Mouse (Mus musculus) limb, embryonic 11.5 days (tissue): Measurements from ENCODE around the gene Dph3. TPM values are rescaled to one million over a fixed set of nuclear protein-coding genes. Genes with fewer than 3 reads are reported as not detected.

Source experiments
- ATAC-seq: fragments of 200-750 bp; cut with Nextera tagmentation; 2 replicates; pipeline ENCODE4 v1.8.0; 2017; ENCODE audit warnings: low read depth; ENCODE audit not compliant: insufficient number of reproducible peaks, low FRiP score, low TSS enrichment
- DNase-seq: peaks from one replicate; pipeline ENCODE4 v3.0.0-alpha.2; 2015; ENCODE audit warnings: low spot score
- H3K27ac ChIP-seq: fragments of 300-500 bp; sonication (generic); replicated peaks from 2 replicates; pipeline ENCODE4 v1.5.1; 2014; ENCODE audit warnings: low read depth, mild to moderate bottlenecking, low read length
- H3K27me3 ChIP-seq: fragments of 300-500 bp; sonication (generic); 2 replicates; pipeline ENCODE4 v1.6.1; 2014; ENCODE audit warnings: mild to moderate bottlenecking, low read length, mixed read lengths; ENCODE audit not compliant: control insufficient read depth, insufficient read depth
- H3K36me3 ChIP-seq: fragments of 300-500 bp; sonication (generic); 2 replicates; pipeline ENCODE4 v1.6.1; 2014; ENCODE audit warnings: mild to moderate bottlenecking, low read length, moderate library complexity, mixed read lengths; ENCODE audit not compliant: control insufficient read depth, insufficient read depth
- H3K4me1 ChIP-seq: fragments of 300-500 bp; sonication (generic); 2 replicates; pipeline ENCODE4 v1.6.1; 2014; ENCODE audit warnings: low read length, mixed read lengths; ENCODE audit not compliant: control insufficient read depth, insufficient read depth
- H3K4me2 ChIP-seq: fragments of 300-500 bp; sonication (generic); 2 replicates; pipeline ENCODE4 v1.6.1; 2014; ENCODE audit warnings: low read depth, mild to moderate bottlenecking, moderate library complexity; ENCODE audit not compliant: severe bottlenecking
- H3K4me3 ChIP-seq: fragments of 300-500 bp; sonication (generic); 2 replicates; pipeline ENCODE4 v1.5.1; 2014; ENCODE audit warnings: low read depth, low read length
- H3K9ac ChIP-seq: fragments of 300-500 bp; sonication (generic); 2 replicates; pipeline ENCODE4 v1.6.1; 2014; ENCODE audit warnings: mild to moderate bottlenecking, low read length
- H3K9me3 ChIP-seq: fragments of 300-500 bp; sonication (generic); 2 replicates; pipeline ENCODE4 v1.6.1; 2016; ENCODE audit warnings: low read length; ENCODE audit not compliant: control insufficient read depth
- WGBS: fragments of 180-500 bp; shearing (Covaris S2); extraction: QIAGEN DNeasy Blood & Tissue Kit; methylation state at CpG from one replicate; pipeline ENCODE4 v1.1.7; 2014; 5-methylcytosine and 5-hydroxymethylcytosine counted together
- polyA plus RNA-seq: library from polyadenylated mRNA; unstranded; fragments of >200 nt; fragmentation: Nextera tagmentation; extraction: Ambion mirVana; gene quantifications from 2 replicates; pipeline ENCODE4 v1.2.1, GENCODE M21; 2014

Gene Dph3
- polyA plus RNA-seq, 1 experiment from 2014 or later: 86.9 TPM

GRCm38 (mm10) chr14:32054788-32055187 is 30.7 kb downstream of the Dph3 start:
- WGBS: 63% methylated on average over 10 of the region's 10 CpGs
- no peak overlapping the region for H3K4me2 ChIP-seq
- no peak for DNase-seq
- H3K4me3 ChIP-seq: no peak overlapping the region
- no peaks in the 10 kb centered on the region for H3K4me1 ChIP-seq
- no peak for ATAC-seq
- H3K36me3 ChIP-seq: no peaks in the 10 kb centered on the region
- H3K27me3 ChIP-seq: no peaks in the 10 kb centered on the region
- H3K27ac ChIP-seq: no peak overlapping the region
- H3K9me3 ChIP-seq: no peaks in the 10 kb centered on the region
- no peak overlapping the region for H3K9ac ChIP-seq

- DNase-seq: no peak
- Histone ChIP-seq H3K4me3 (no peak overlapping the region), H3K4me2 (no peak overlapping the region), H3K36me3 (no peaks in the 10 kb centered on the region), H3K9ac (no peak overlapping the region), H3K27ac (no peak overlapping the region), H3K4me1 (no peaks in the 10 kb centered on the region), H3K9me3 (no peaks in the 10 kb centered on the region), H3K27me3 (no peaks in the 10 kb centered on the region)
- WGBS: 75% methylated on average over 5 of the region's 5 CpGs
- ATAC-seq: no peak
These were observed 31.6 kb downstream of the Dph3 start for GRCm38 (mm10) chr14:32053895-32054294.

GRCm38 (mm10) chr14:32050171-32050570 is 35.4 kb downstream of the Dph3 start:
- Histone ChIP-seq H3K4me3 (no peak overlapping the region), H3K9me3 (no peaks in the 10 kb centered on the region), H3K27me3 (no peaks in the 10 kb centered on the region), H3K27ac (no peak overlapping the region), H3K9ac (no peak overlapping the region), H3K36me3 (no peaks in the 10 kb centered on the region), H3K4me1 (no peaks in the 10 kb centered on the region), H3K4me2 (no peak overlapping the region)
- ATAC-seq (no peak), DNase-seq (no peak)
- 87% methylated on average over 6 of the region's 6 CpGs for WGBS

GRCm38 (mm10) chr14:32046357-32046756 is 39.2 kb downstream of the Dph3 start:
- no peak overlapping the region for H3K9ac ChIP-seq
- WGBS: 79% methylated on average over 8 of the region's 8 CpGs
- no peaks in the 10 kb centered on the region for H3K36me3 ChIP-seq
- no peaks in the 10 kb centered on the region for H3K9me3 ChIP-seq
- no peaks in the 10 kb centered on the region for H3K27me3 ChIP-seq
- no peak overlapping the region for H3K27ac ChIP-seq
- no peak for DNase-seq
- no peak for ATAC-seq
- no peaks in the 10 kb centered on the region for H3K4me1 ChIP-seq
- no peak overlapping the region for H3K4me2 ChIP-seq
- no peak overlapping the region for H3K4me3 ChIP-seq

- no peaks in the 10 kb centered on the region for H3K36me3 ChIP-seq
- 36% methylated on average over 5 of the region's 5 CpGs for WGBS
- no peak overlapping the region for H3K27ac ChIP-seq
- no peaks in the 10 kb centered on the region for H3K4me1 ChIP-seq
- no peaks in the 10 kb centered on the region for H3K27me3 ChIP-seq
- H3K4me2 ChIP-seq: no peak overlapping the region
- H3K4me3 ChIP-seq: no peak overlapping the region
- H3K9ac ChIP-seq: no peak overlapping the region
- H3K9me3 ChIP-seq: no peaks in the 10 kb centered on the region
- DNase-seq (no peak), ATAC-seq (no peak)
These were observed 43.4 kb downstream of the Dph3 start for GRCm38 (mm10) chr14:32042108-32042507.

- 84% methylated on average over 8 of the region's 8 CpGs for WGBS
- H3K27ac ChIP-seq: no peak overlapping the region
These were observed 47.8 kb downstream of the Dph3 start for GRCm38 (mm10) chr14:32037661-32038252.

GRCm38 (mm10) chr14:32036482-32036881 is 49.0 kb downstream of the Dph3 start:
- no peaks in the 10 kb centered on the region for H3K27me3 ChIP-seq
- no peak overlapping the region for H3K27ac ChIP-seq
- no peak overlapping the region for H3K4me3 ChIP-seq
- no peaks in the 10 kb centered on the region for H3K9me3 ChIP-seq
- no peak for ATAC-seq
- no peaks in the 10 kb centered on the region for H3K36me3 ChIP-seq
- H3K4me1 ChIP-seq: no peaks in the 10 kb centered on the region
- DNase-seq: no peak
- no peak overlapping the region for H3K4me2 ChIP-seq
- H3K9ac ChIP-seq: no peak overlapping the region
- WGBS: 77% methylated on average over 5 of the region's 5 CpGs

More at GRCm38 (mm10) chr14:32037661-32038252, 47.8 kb downstream of the Dph3 start:
- Histone ChIP-seq H3K4me2 (no peak overlapping the region), H3K36me3 (no peaks in the 10 kb centered on the region), H3K4me1 (no peaks in the 10 kb centered on the region), H3K9ac (no peak overlapping the region), H3K27me3 (no peaks in the 10 kb centered on the region), H3K9me3 (no peaks in the 10 kb centered on the region), H3K4me3 (no peak overlapping the region)
- ATAC-seq (no peak), DNase-seq (no peak)

- no peaks in the 10 kb centered on the region for H3K36me3 ChIP-seq
- H3K27ac ChIP-seq: no peak overlapping the region
- H3K27me3 ChIP-seq: no peaks in the 10 kb centered on the region
- no peak overlapping the region for H3K4me2 ChIP-seq
- DNase-seq (peak; percentile 77), ATAC-seq (no peak)
- H3K9me3 ChIP-seq: no peaks in the 10 kb centered on the region
- H3K4me1 ChIP-seq: peaks cover 10% of the 10 kb centered on the region; the same call in 1 of the 2 replicates
- H3K9ac ChIP-seq: no peak overlapping the region
- WGBS: 8% methylated on average over 4 of the region's 4 CpGs
- no peak overlapping the region for H3K4me3 ChIP-seq
These were observed 53.0 kb downstream of the Dph3 start for GRCm38 (mm10) chr14:32032522-32032921.
